Mouse (Mus musculus) erythroblast, adult 5-6 weeks (primary cell): ENCODE results near the gene Epm2aip1. TPM values are rescaled to one million over a fixed set of nuclear protein-coding genes. Genes with fewer than 3 reads are reported as not detected.

ENCODE experiments used
- ATAC-seq: replicated peaks from 2 replicates; pipeline ENCODE4 v1.8.0; 2016; ENCODE audit warnings: moderate number of reproducible peaks, mild to moderate bottlenecking, moderate TSS enrichment, inconsistent platforms; ENCODE audit not compliant: poor library complexity, low FRiP score, severe bottlenecking
- total RNA-seq, 2 experiments: library from RNA; stranded (forward) in 1 of 2; stranded (reverse) in 1 of 2; fragments of 150-400 nt in 1 of 2; fragments of 200-764, 138-1000 nt in 1 of 2; gene quantifications; 2 replicates each; pipeline versions ENCODE4 v1.2.3 to v1.2.4; 2015 to 2017; ENCODE audit warnings: low replicate concordance in 2 of 2

Epm2aip1 gene
- total RNA-seq, 2 experiments from 2014 or later = 12.3 to 15.4 TPM

GRCm38 (mm10) chr9:111314219-111314618 lies 42.5 kb downstream of the Epm2aip1 start:
- peak; percentile 57 for ATAC-seq

GRCm38 (mm10) chr9:111320912-111321311 lies 49.2 kb downstream of the Epm2aip1 start:
- ATAC-seq = no peak

- no peak for ATAC-seq
Observed at GRCm38 (mm10) chr9:111324881-111325280, 53.2 kb downstream of the Epm2aip1 start.

Other genes with a start within 250 kb of the Epm2aip1 start
- 32.7 and 39.5 TPM in 2 replicates for gene Ccrl2, start 214.4 kb upstream of the Epm2aip1 start, total RNA-seq (2015; ENCODE audit: low replicate concordance)
- 43.8 and 65.4 TPM in 2 replicates for gene Ccrl2, start 214.4 kb upstream of the Epm2aip1 start, total RNA-seq (2017; ENCODE audit: low replicate concordance)
- 5.6 and 6.5 TPM in 2 replicates for gene Lrrfip2, start 154.3 kb upstream of the Epm2aip1 start, total RNA-seq (2015; ENCODE audit: low replicate concordance)
- 30.9 and 40.8 TPM in 2 replicates for gene Lrrfip2, start 154.3 kb upstream of the Epm2aip1 start, total RNA-seq (2017; ENCODE audit: low replicate concordance)
- gene Mlh1, start 138 bp upstream of the Epm2aip1 start, total RNA-seq (2015; ENCODE audit: low replicate concordance) = 7.9 and 23.6 TPM in 2 replicates
- 11.8 and 18.4 TPM in 2 replicates for gene Mlh1, start 138 bp upstream of the Epm2aip1 start, total RNA-seq (2017; ENCODE audit: low replicate concordance)
- gene Trank1, start 39.8 kb downstream of the Epm2aip1 start, total RNA-seq (2015; ENCODE audit: low replicate concordance) = not detected in 2 replicates
- gene Trank1, start 39.8 kb downstream of the Epm2aip1 start, total RNA-seq (2017; ENCODE audit: low replicate concordance) = under 0.01 TPM in 1 of 2 replicates, not detected in the other
- gene Dclk3, start 167.2 kb downstream of the Epm2aip1 start, total RNA-seq (2015; ENCODE audit: low replicate concordance) = not detected in 2 replicates
- not detected in 2 replicates for gene Dclk3, start 167.2 kb downstream of the Epm2aip1 start, total RNA-seq (2017; ENCODE audit: low replicate concordance)